Mouse (Mus musculus) forelimb bud, embryonic 11.5 days (tissue): Measurements from ENCODE around the gene Dapp1.
A peak's percentile ranks its signal among the peaks of the same experiment; 100 is the strongest.
"Not testable (repeated sequence)": the region's sequence is repeated elsewhere in the genome, so short reads cannot be mapped to it uniquely, and the experiment has no call there.

ENCODE experiments used
- DNase-seq: peaks from one replicate; pipeline ENCODE4 v3.0.0-alpha.2; 2012; ENCODE audit warnings: low read depth, low spot score

Gene Dapp1

GRCm38 (mm10) chr3:137955560-137956081, 25.7 kb downstream of the Dapp1 start:
- peak; percentile 38 for DNase-seq

GRCm38 (mm10) chr3:137954256-137954916, 27.0 kb downstream of the Dapp1 start:
- DNase-seq, result no peak

- peak; percentile 64 for DNase-seq
Measured at GRCm38 (mm10) chr3:137952914-137953880, 28.1 kb downstream of the Dapp1 start.

GRCm38 (mm10) chr3:137952225-137952913, 29.0 kb downstream of the Dapp1 start:
- peak; percentile 33 for DNase-seq

GRCm38 (mm10) chr3:137951819-137952218, 29.5 kb downstream of the Dapp1 start:
- DNase-seq, result no peak

GRCm38 (mm10) chr3:137951302-137951701, 30.0 kb downstream of the Dapp1 start:
- DNase-seq, result not testable (repeated sequence)

- no peak for DNase-seq
Measured at GRCm38 (mm10) chr3:137950191-137950885, 31.0 kb downstream of the Dapp1 start.

- no peak for DNase-seq
Measured at GRCm38 (mm10) chr3:137947525-137947924, 33.8 kb downstream of the Dapp1 start.

- no peak for DNase-seq
Measured at GRCm38 (mm10) chr3:137946827-137947226, 34.5 kb downstream of the Dapp1 start.

- DNase-seq, result no peak
Measured at GRCm38 (mm10) chr3:137943737-137944154, 37.6 kb downstream of the Dapp1 start.

- DNase-seq, result no peak
Measured at GRCm38 (mm10) chr3:137942098-137942622, 39.2 kb downstream of the Dapp1 start.

GRCm38 (mm10) chr3:137941555-137941954, 39.8 kb downstream of the Dapp1 start:
- no peak for DNase-seq

GRCm38 (mm10) chr3:137940757-137941156, 40.6 kb downstream of the Dapp1 start:
- no peak for DNase-seq

GRCm38 (mm10) chr3:137938608-137939007, 42.7 kb downstream of the Dapp1 start:
- DNase-seq, result peak; percentile 59

- DNase-seq, result no peak
Measured at GRCm38 (mm10) chr3:137936541-137936940, 44.8 kb downstream of the Dapp1 start.

GRCm38 (mm10) chr3:137935570-137936525, 45.5 kb downstream of the Dapp1 start:
- DNase-seq, result no peak

- no peak for DNase-seq
Measured at GRCm38 (mm10) chr3:137933986-137934385, 47.4 kb downstream of the Dapp1 start.

- no peak for DNase-seq
Measured at GRCm38 (mm10) chr3:137932748-137933147, 48.6 kb downstream of the Dapp1 start.

GRCm38 (mm10) chr3:137929940-137930339, 51.4 kb downstream of the Dapp1 start:
- no peak for DNase-seq

GRCm38 (mm10) chr3:137927010-137927409, 54.3 kb downstream of the Dapp1 start:
- DNase-seq, result no peak
